Mouse (Mus musculus): ENCODE data around the gene Myh14.

DNA sequence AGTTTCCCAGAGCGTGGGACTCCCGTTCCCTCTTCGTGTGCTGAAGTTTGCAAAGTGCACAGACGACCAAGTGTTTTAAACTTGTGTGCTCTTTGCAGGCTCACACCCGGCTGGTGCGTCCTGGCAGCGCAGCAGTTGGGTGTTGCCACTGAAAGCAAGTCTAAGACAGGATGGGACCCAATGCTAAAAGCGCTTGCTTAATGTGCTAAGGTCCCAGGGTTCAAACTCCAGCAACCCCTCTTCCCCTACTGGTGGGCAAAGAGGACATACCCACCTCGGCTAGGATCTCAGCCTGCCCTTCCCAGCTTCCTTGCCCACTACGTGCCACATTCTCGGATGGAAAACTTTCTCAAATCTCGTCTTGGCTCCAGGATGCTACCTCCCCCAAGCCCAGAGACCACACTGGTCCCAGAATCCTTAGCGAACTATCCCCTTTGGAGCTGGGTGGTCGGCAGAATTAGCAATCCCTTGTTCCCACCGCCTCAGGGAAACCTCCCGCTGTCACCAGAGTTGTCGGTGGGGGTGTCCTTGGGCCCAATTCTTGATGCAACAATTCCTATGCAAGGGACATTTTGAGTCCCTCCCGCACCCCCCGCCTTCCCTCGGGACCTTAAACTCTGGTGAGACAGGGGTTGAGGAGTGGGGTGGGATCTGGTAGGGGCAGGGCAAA, 67.3 kb downstream of the Myh14 start:
- no peak for TF ChIP-seq TAL1 (IDR thresholded peaks at IDR 0.05; ENCODE audit: low read length)
- no peak for TF ChIP-seq NELFE (IDR thresholded peaks at IDR 0.05; ENCODE audit: low read depth, low read length)
- TF ChIP-seq POLR2A (IDR thresholded peaks at IDR 0.05; ENCODE audit: control insufficient read depth in 1 of 2, insufficient read depth in 1 of 2, low read depth in 1 of 2, low read length in 2 of 2, poor library complexity in 1 of 2), result no peak
- TF ChIP-seq JUND (IDR thresholded peaks at IDR 0.05; ENCODE audit: low read depth, low read length), result no peak
- no peak for TF ChIP-seq CTCF (IDR thresholded peaks at IDR 0.05 in 2 of 3, conservative IDR thresholded peaks at IDR 0.05 in 1 of 3; ENCODE audit: control insufficient read depth in 1 of 3, insufficient read depth in 1 of 3, low read depth in 2 of 3, low read length in 3 of 3, poor library complexity in 1 of 3, severe bottlenecking in 1 of 3)
- TF ChIP-seq EP300 (IDR thresholded peaks at IDR 0.05; ENCODE audit: low read depth in 1 of 2, low read length in 2 of 2), result no peak

Measured in MEL (cell line).